Mouse (Mus musculus) erythroid progenitor cell, adult 5-6 weeks (primary cell): ENCODE measurements around the gene Mrnip. TPM values are rescaled to one million over a fixed set of nuclear protein-coding genes. Genes with fewer than 3 reads are reported as not detected.

Experiments used
- ATAC-seq: replicated peaks from 2 replicates; pipeline ENCODE4 v1.8.0; 2016; ENCODE audit warnings: moderate number of reproducible peaks, mild to moderate bottlenecking, moderate TSS enrichment, inconsistent platforms; ENCODE audit not compliant: poor library complexity, low FRiP score, severe bottlenecking
- total RNA-seq, 2 experiments: library from RNA; stranded (forward) in 1 of 2; stranded (reverse) in 1 of 2; fragments of 150-400 nt in 1 of 2; fragments of 186-747, 209-891 nt in 1 of 2; gene quantifications; 2 replicates each; pipeline versions ENCODE4 v1.2.3 to v1.2.4; 2015 to 2017; ENCODE audit warnings: low replicate concordance in 2 of 2

Mrnip gene
- total RNA-seq, 2 experiments from 2014 or later, result 2.5 TPM; not detected in 1

GRCm38 (mm10) chr11:50198219-50198846 is 24.1 kb downstream of the Mrnip start:
- ATAC-seq, result no peak

- no peak for ATAC-seq
Observed at GRCm38 (mm10) chr11:50198916-50199315, 24.7 kb downstream of the Mrnip start.

GRCm38 (mm10) chr11:50200613-50201012 is 26.4 kb downstream of the Mrnip start:
- ATAC-seq, result no peak

GRCm38 (mm10) chr11:50201590-50201989 is 27.3 kb downstream of the Mrnip start:
- no peak for ATAC-seq

- ATAC-seq, result no peak
Observed at GRCm38 (mm10) chr11:50203302-50203827, 29.1 kb downstream of the Mrnip start.

DNA sequence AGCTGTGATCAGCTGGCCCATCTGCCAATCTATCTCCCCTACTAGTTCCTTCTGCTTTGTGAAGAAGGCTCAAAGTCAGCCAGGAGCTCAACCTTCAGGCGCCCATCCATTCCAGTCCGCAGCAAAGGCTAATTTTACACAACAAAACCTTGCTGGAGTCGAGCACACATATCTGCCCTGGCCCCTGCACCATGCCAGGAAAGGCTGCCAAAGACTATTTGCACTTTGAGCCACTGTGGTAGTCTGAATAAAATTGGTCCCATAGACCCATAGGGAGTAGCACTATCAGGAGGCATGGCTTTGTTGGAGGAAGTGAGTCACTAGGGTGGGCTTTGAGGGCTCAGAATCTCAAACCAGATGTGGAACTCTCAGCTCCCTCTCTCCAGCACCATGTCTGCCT is 31.2 kb downstream of the Mrnip start:
- no peak for ATAC-seq

- ATAC-seq, result no peak
Observed at GRCm38 (mm10) chr11:50206037-50206436, 31.8 kb downstream of the Mrnip start.

GRCm38 (mm10) chr11:50207344-50207743 is 33.1 kb downstream of the Mrnip start:
- ATAC-seq, result no peak

DNA sequence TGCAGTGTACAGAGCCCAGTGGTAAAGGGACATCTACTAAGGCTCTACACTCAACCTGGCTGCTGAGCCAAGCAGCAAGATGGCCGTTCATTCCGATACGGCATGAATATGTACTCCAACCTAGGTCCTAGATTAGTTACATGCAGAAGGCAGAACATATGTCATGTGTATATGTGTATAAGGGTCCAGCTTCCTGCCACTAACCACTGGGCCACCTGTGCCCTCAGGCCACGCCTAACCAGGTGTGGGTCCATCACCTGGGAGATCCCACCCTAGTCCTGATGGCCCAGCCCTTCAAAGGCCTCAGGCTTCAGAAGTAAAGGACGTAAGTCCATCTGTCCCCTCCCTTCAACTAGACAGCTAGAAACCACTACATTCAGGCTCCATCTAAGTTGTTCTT is 33.8 kb downstream of the Mrnip start:
- ATAC-seq, result no peak

GRCm38 (mm10) chr11:50210101-50210504 is 35.9 kb downstream of the Mrnip start:
- peak; percentile 86 for ATAC-seq

DNA sequence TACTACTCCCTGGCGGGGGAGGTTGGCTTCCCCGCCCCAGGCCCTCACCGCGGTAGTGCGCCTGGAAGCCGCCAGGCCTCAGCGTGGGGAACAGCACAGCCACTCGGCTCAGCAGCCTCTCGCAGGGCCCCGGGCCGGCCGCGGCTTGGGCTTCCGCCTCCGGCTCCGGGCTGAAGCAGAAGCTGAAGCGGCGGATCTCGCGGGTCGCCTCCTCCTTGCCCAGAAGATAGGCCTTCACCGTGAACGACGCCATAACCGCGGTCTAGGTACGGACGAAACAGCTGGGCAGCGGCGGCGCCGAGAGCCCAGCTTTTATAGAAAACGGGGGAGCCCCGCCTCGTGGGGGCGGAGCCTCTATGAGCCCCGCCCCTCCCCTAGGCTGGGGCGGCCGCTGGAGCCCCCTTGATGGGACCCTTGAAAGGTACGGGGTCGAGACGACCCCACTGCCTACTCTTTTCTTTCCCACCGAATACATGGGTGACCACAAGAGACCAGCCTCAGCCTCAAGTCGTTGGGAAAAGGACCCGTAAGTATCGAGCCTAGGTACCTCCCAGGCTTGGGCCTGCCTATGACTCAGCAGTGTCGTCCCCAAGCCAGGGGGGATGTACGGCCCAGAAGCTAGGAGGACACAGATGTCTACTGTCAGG is 36.4 kb downstream of the Mrnip start, which contains the start of the genes Sqstm1 and Mgat4b:
Gene Sqstm1 (minus strand): TSS at position 323 of the 647 bp plus-strand sequence.
Gene Mgat4b (plus strand): TSS at position 386 of the 647 bp plus-strand sequence.
- ATAC-seq, result peak; percentile 82

DNA sequence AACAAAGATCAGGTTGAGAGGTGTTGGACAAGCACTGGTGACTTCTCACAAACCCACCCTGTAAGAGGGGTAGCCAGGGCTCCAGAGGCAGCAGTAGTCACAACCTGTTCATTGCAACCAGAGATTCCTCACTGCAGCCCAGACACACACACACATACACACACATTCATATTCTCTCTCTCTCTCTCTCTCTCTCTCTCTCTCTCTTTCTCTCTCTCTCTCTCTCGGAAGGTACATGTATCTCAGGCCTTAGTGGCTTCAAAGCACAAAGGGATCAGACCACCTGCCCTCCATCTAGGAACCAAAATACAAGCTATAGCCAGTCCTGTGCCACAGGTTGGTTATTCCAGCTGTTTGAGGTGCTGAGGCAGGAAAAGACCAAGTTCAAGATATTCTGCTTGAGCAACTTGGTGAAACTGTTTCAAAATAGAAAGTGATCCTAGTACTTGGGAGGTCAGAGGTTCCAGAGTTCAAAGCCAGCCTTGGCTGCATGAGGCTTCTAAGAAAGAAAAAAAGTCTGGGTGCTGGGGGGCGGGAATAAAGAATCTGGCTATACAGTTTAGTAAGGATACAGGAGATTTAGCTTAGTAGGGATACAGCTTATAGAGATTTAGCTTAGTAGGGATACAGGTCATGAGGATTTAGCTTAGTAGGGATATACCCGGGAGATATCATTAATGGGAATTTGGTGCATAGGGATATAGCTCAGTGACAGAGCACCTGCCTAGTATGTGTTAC is 37.2 kb downstream of the Mrnip start:
- ATAC-seq, result no peak

GRCm38 (mm10) chr11:50212060-50212739 is 38.0 kb downstream of the Mrnip start:
- ATAC-seq, result no peak

DNA sequence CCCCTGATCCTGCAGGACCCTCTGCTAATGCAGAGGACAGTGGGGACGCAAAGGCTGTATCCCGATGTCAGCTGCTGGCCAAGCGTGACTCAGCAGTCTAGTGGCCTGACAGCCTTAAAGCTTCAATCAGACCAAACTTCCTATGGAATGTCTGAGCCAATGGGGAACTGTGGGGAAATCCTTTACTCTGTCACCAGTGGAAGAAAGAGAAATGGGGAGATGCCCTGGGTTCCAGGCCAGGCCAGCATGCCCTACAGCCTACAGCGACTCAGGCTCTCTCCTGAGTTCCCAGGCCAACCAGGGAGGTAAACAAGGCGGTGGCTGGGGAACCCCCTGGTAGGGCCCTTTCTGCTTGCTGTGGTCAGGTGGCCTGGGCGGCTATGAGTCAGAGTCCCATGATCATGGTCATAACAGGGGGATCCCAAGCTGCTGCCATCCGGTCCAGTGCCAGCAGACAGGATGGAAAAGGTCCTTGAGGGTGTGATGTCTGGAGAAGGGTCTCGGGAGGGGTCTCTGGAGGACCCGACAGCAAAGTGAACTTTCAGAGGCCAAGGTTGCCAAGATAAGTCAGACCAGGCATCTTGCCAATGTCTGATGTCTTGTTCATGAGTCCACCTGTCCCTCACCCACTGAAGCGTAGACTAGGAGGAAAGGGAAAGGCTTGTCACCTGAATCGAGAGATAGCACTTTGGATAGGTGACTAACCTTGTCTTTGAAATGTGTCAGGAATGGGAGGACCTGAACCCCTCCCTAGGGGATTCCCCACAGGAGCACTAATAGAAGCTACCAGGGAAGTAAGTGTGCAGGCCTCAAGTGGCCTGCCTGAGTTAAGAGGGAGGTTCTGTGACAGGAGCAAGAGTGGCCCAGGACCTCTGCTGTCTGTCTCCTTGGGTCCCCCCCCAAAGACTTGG is 38.9 kb downstream of the Mrnip start:
- ATAC-seq, result no peak

GRCm38 (mm10) chr11:50214631-50215030 is 40.4 kb downstream of the Mrnip start:
- no peak for ATAC-seq

DNA sequence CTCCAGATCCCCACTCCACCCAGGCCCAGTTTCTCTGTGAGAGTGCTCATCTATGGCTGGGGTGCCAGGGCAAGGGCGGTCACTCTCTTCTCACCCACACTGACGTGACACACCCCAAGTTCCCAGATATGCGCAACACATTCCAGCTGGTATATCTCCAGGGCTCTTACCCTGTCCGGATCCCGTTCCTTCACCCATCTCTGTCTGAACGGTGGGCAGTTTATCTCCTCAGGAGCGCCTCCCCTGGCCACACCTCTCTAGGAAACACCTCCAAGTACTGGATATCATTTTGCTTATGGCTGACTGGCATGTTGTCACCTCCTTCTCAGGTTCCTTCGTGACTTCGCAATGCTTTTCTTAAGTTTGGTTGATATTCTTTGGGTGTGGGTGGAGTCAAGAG is 41.4 kb downstream of the Mrnip start:
- no peak; the same call in 1 of the 2 replicates for ATAC-seq

DNA sequence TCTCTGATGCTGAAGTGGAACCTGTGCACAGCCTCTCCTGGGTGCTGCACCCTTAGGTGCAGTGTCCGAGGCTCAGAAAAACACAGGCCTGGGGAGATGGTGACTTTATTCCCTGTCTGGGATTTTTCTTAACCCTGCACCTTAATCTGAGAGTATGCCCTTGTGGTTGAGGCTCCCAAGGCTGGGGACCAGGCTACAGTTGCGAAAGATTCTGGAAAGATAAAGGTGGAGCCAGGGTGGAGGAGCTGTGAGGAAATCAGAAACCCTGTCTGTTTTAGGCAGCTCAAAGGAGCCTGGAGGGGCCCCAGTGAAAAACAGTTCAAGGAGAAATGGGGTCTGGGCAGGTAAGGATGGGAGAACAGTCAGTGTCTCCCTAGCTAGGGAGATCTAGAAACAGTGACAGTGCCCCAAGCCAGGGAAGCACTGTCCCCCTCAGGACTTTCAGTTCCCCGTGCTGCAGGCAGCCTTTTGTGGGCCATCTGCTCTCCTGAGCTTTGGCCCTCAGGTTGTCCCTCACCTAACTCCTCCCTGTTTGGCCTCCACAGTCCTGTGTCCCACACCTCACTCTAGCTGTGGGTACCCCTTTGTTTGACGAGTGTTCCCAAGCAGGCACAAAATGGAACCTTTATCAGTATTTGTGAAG is 42.6 kb downstream of the Mrnip start:
- no peak for ATAC-seq

GRCm38 (mm10) chr11:50217811-50218210 is 43.6 kb downstream of the Mrnip start:
- ATAC-seq, result no peak

DNA sequence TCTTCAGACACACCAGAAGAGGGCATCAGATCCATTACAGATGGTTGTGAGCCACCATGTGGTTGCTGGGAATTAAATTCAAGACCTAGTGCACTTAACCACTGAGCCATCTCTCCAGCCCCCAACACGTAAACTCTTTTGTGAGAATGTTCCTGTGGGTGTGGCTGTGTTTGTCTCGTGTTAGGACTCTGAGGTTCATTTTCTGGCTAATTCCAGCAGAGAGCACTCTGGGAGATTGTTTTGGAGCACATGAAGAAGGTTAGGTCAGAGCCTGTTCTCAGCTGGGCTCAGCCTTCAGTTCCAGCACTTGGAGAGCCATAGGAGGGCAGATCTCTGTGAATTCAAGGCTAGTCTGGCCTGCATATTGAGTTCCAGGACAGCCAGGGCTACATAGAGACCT is 45.6 kb downstream of the Mrnip start:
- ATAC-seq, result no peak
